Mouse (Mus musculus) thymus, adult 2 months (tissue): ENCODE data around the gene Cryzl2. TPM values are rescaled to one million over a fixed set of nuclear protein-coding genes. Genes with fewer than 3 reads are reported as not detected.

Experiments used
- DNase-seq: peaks from one replicate; pipeline ENCODE4 v3.0.0; 2021
- H3K27ac ChIP-seq: fragments of 200-500 bp; 2 replicates; pipeline ENCODE4 v1.5.1; 2012; ENCODE audit warnings: low read length, control low read depth; ENCODE audit not compliant: control insufficient read depth, insufficient read depth
- H3K27me3 ChIP-seq: fragments of 200-500 bp; 2 replicates; pipeline ENCODE4 v1.6.1; 2012; ENCODE audit warnings: mild to moderate bottlenecking, low read length, moderate library complexity, mixed read lengths; ENCODE audit not compliant: control insufficient read depth, insufficient read depth
- H3K36me3 ChIP-seq: fragments of 200-500 bp; 2 replicates; pipeline ENCODE4 v1.6.1; 2012; ENCODE audit warnings: mild to moderate bottlenecking, low read length, moderate library complexity; ENCODE audit not compliant: control insufficient read depth, insufficient read depth
- H3K4me1 ChIP-seq: fragments of 200-500 bp; replicated peaks from 2 replicates; pipeline ENCODE4 v1.6.1; 2012; ENCODE audit warnings: low read length; ENCODE audit not compliant: control insufficient read depth, insufficient read depth
- H3K4me3 ChIP-seq: fragments of 200-500 bp; 2 replicates; pipeline ENCODE4 v1.5.1; 2012; ENCODE audit warnings: mild to moderate bottlenecking, low read length, control low read depth, moderate library complexity; ENCODE audit not compliant: control insufficient read depth, insufficient read depth
- CTCF ChIP-seq: fragments of 200-500 bp; IDR thresholded peaks from 2 replicates; pipeline ENCODE4 v1.5.1; 2012; ENCODE audit warnings: mild to moderate bottlenecking, control low read depth, low read length, moderate library complexity, borderline replicate concordance; ENCODE audit not compliant: control insufficient read depth, poor library complexity, insufficient read depth; ENCODE audit errors: extremely low read depth
- POLR2A ChIP-seq: fragments of 200-500 bp; IDR thresholded peaks from 2 replicates; pipeline ENCODE4 v1.6.1; 2012; ENCODE audit warnings: mild to moderate bottlenecking, low read length, control low read depth, moderate library complexity; ENCODE audit not compliant: control insufficient read depth, poor library complexity, insufficient read depth; ENCODE audit errors: extremely low read depth
- WGBS: fragments of 180-500 bp; shearing (Covaris S2); methylation state at CpG from one replicate; pipeline ENCODE4 v1.1.7; 2018; 5-methylcytosine and 5-hydroxymethylcytosine counted together
- polyA plus RNA-seq: library from polyadenylated mRNA; depleted of rRNA; stranded (reverse); fragments of >200 nt; gene quantifications from 2 replicates; pipeline ENCODE4 v1.2.3, GENCODE M21; 2012

Cryzl2 gene
- polyA plus RNA-seq, 1 experiment: 8.4 TPM

GRCm38 (mm10) chr1:157428366-157428765, 30.0 kb upstream of the Cryzl2 start:
- no peak overlapping the region for H3K4me3 ChIP-seq
- H3K36me3 ChIP-seq: no peaks in the 10 kb centered on the region
- H3K27me3 ChIP-seq: no peaks in the 10 kb centered on the region
- no peak overlapping the region for H3K27ac ChIP-seq
- peak; percentile 41 for DNase-seq
- no peak for TF ChIP-seq CTCF
- no peak for TF ChIP-seq POLR2A
- H3K4me1 ChIP-seq: peaks cover 4% of the 10 kb centered on the region; the same call in 1 of the 2 replicates
- WGBS: 15% methylated on average over 3 of the region's 3 CpGs

DNA sequence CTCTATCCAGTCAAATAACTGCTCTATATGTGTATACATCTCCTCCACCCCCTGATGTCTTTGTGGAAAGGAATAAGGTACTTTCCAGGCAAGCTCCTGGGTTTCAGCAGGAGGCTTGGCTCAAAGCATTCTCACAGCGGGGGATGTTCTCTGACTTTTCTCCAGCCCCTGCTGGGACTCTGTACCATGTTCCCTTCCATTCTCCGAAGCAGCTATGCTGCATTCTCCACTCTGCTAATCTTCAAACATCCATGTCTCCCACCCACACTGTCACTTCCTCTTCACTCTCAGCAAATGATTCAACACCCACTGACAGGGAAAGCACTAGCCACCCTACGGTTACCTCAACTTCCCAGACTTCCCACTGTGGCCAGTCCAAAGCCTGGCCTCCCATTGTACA, 25.1 kb upstream of the Cryzl2 start:
- H3K27me3 ChIP-seq: no peaks in the 10 kb centered on the region
- H3K4me3 ChIP-seq: no peak overlapping the region
- H3K36me3 ChIP-seq: no peaks in the 10 kb centered on the region
- H3K27ac ChIP-seq: no peak overlapping the region
- 93% methylated on average over 3 of the region's 3 CpGs for WGBS
- DNase-seq: no peak
- TF ChIP-seq CTCF: no peak
- H3K4me1 ChIP-seq: no peaks in the 10 kb centered on the region

GRCm38 (mm10) chr1:157434404-157434803, 24.0 kb upstream of the Cryzl2 start:
- Histone ChIP-seq H3K27me3 (no peaks in the 10 kb centered on the region), H3K4me3 (no peak overlapping the region), H3K4me1 (no peaks in the 10 kb centered on the region), H3K36me3 (no peaks in the 10 kb centered on the region), H3K27ac (no peak overlapping the region)
- over 99% methylated on average over 4 of the region's 4 CpGs for WGBS
- TF ChIP-seq CTCF: no peak
- TF ChIP-seq POLR2A: no peak
- DNase-seq: no peak

DNA sequence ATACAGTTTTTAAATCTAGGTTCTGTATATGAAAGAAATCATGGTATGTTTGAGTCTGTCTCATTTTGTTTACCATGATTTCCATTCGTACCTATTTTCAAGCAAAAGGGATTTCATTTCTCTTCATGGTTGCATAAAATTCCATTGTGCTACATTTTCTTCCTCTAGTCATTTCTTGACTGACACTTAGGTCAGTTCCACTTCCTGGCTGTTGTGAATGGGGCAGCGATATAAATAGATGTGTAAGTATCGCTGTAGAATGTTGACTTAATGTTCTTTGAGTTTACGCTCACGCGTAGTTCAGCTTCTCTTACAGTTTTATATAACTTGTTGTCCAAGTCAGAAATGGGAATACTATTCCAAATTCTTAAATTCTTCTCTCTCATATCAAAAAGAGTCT, 22.5 kb upstream of the Cryzl2 start:
- no peaks in the 10 kb centered on the region for H3K27me3 ChIP-seq
- WGBS: 57% methylated on average over 6 of the region's 6 CpGs
- no peaks in the 10 kb centered on the region for H3K36me3 ChIP-seq
- no peak for TF ChIP-seq CTCF
- no peak for TF ChIP-seq POLR2A
- H3K4me3 ChIP-seq: no peak overlapping the region
- no peaks in the 10 kb centered on the region for H3K4me1 ChIP-seq
- H3K27ac ChIP-seq: no peak overlapping the region
- no peak for DNase-seq

DNA sequence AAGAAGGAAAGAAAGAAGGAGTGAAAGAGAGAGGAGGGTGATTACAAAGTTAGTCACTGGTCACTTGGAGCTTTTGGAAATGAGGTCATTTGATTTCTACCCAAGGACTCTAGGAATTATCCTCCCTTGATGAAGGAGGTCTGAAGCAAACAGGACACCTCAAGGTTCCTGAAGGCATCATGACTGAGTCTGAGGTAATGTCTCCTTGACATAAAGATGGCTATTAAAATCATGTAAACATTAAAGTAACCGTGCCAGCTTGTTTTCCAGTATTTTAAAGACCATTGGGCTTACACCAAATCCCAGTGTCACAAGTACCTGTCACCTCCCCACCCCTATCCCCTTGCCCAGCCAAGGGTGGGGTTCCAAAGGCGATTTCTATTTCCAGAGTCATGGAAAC, 20.1 kb upstream of the Cryzl2 start:
- no peak overlapping the region for H3K27ac ChIP-seq
- no peaks in the 10 kb centered on the region for H3K27me3 ChIP-seq
- no peaks in the 10 kb centered on the region for H3K4me1 ChIP-seq
- WGBS: 85% methylated on average over 2 of the region's 2 CpGs
- H3K4me3 ChIP-seq: no peak overlapping the region
- TF ChIP-seq POLR2A (no peak), CTCF (no peak)
- no peak for DNase-seq
- H3K36me3 ChIP-seq: no peaks in the 10 kb centered on the region

GRCm38 (mm10) chr1:157439101-157439500, 19.3 kb upstream of the Cryzl2 start:
- no peak for TF ChIP-seq CTCF
- TF ChIP-seq POLR2A: no peak
- H3K27ac ChIP-seq: no peak overlapping the region
- no peak overlapping the region for H3K4me3 ChIP-seq
- 98% methylated on average over 4 of the region's 4 CpGs for WGBS
- H3K4me1 ChIP-seq: no peaks in the 10 kb centered on the region
- no peaks in the 10 kb centered on the region for H3K27me3 ChIP-seq
- no peaks in the 10 kb centered on the region for H3K36me3 ChIP-seq
- no peak for DNase-seq

DNA sequence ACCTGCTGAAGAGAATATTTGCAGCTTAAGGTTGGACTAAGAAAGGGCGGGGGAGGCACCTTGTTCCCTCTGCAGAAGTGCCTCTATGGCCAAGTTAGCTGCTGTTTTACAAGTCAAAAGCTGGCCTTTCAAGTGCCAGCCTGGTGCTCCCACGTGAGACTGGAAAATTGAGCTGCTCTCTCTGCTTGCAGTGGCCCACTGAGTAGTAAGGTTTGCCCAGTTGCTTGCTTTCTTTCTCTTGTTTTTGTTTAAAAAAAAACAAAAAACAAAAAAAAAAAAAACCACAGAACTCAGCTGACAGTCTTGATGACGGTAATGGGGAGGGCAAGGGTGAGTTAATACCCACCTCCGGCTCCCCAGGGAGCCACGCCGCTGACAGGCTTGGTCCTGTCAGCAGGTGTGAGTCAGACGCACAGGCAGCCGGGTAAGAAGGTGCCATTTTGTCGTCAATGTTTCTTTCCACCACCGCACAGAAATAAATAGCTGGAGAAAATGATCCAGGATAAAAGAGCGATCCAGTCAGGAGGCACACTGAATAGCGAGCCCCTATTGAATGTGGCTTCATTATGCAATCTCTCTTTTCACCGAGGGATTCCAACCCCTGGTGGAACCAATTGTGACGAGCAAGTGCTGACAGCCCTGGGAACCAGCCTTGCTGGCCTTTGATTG, 18.3 kb upstream of the Cryzl2 start:
- no peak for DNase-seq
- WGBS: 88% methylated on average over 14 of the region's 14 CpGs
- no peak overlapping the region for H3K27ac ChIP-seq
- no peaks in the 10 kb centered on the region for H3K27me3 ChIP-seq
- no peak overlapping the region for H3K4me3 ChIP-seq
- no peaks in the 10 kb centered on the region for H3K36me3 ChIP-seq
- H3K4me1 ChIP-seq: no peaks in the 10 kb centered on the region
- TF ChIP-seq POLR2A: no peak
- no peak for TF ChIP-seq CTCF
